Mouse (Mus musculus): ENCODE measurements around the gene 1700016C15Rik.
A peak's percentile ranks its signal among the peaks of the same experiment; 100 is the strongest.

Gene 1700016C15Rik

GRCm38 (mm10) chr1:177717057-177717835 lies 12.4 kb upstream of the 1700016C15Rik start:
- peak; percentile 31 for DNase-seq

DNA sequence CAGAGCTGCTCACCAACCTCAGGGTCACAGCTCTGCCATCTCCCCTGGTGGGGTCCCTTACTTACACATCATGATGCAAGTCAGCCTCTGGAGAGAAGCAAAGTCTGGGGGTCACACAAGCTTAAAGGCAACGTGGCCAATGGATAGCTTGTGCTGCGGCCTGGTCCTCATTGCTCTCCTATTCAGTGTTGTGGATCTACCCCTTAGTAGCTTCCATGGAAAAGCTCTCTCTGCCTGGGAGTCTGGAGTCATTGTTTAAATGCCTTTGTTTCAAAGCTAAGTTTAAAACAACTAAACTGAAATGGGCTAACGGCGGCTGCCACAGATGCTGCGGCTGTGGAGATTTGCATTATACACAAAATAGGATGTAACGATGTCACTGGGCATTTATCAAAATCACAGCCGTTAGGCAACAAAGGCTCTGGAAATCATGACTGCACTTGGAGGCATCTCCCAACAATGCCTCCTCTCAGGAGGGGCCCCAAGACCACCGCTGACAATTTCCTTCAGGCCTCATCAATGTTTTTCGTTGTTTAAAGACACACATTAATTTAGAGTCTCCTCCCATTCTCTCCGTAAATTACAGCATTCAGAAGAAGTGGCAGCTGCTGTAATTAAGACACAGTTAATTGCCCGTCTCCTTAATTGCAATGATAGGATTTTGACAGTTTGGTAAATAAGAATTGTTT lies 11.1 kb upstream of the 1700016C15Rik start:
- no peak for DNase-seq

DNA sequence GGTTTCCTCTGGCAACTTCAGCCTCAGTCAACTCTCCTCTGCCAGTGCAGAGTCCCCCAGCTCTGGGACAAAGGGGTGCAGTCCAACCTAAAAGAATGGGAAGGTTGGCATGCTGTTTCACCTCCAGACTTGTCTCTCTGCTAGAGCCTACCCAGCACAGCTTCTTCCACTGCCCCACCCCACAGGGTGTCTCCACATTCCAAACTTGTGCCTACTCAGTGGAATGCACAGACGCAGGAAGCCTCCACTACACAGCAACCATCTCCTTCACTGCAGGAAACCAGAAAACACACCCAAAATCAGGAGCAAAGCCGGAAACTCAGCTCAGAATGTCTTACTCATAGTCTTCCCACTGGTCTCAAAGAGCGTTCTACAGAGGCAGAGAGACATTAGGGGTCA lies 10.6 kb upstream of the 1700016C15Rik start:
- DNase-seq, result no peak

DNA sequence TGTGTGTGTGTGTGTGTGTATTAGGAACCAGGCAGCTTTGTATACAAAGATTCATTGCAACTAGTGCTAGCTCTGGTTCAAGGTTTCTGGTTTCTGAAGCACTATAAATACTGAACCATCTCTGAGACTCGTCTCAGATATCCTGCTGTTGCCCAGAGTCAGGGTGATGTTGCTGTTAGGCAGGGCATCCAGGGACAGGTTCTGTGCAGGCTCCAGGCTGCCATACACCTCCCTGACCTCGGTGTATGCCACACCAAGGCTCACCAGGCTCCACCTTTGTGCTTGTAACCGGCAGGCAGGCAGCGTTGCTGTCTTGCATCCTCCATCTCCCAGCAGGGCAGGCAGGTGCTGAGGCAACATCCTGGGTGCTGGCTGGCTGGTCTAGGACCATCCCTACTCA lies 5.8 kb upstream of the 1700016C15Rik start:
- DNase-seq, result no peak

DNA sequence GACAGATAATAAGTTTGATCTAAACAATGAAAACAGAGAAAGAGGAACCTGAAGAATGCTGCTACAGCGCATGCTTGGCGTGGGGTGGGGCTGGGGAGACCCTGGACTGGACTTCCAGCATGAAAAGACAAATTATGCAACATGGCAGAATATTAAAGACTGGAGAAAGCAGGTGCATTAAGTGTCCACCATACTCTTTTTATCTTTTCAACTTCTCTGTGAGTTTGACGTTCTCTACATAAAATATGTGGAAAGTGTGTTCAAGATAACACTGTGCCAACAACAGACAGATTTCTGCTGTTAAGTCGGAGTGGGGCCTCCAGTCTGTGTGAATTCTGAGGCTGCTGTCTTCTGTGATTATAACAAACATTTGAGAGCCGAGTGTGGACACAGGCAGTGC lies 2.7 kb upstream of the 1700016C15Rik start:
- DNase-seq, result no peak

- no peak for DNase-seq
Measured at GRCm38 (mm10) chr1:177727883-177728525, 1.6 kb upstream of the 1700016C15Rik start.

DNA sequence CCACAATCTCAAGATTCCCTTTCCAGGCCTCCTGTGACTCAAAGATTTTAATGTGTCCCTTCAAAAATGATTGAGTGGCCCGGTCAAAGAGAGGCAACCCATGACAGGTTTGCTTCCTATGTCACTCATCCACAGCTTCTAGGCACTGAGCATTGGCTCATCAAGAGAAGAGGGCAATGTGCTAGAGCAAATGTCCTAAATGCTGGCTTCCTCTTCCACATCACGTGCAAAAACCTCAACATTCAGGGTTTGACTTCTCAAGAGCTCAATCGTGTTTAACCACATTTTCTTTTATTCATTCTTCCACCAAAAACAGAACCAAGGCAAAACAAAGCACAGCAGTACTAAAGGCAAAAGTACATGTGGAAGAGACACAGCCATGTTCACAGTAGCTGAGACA lies 2.4 kb downstream of the 1700016C15Rik start:
- DNase-seq, result no peak

GRCm38 (mm10) chr1:177737505-177738105 lies 8.0 kb downstream of the 1700016C15Rik start:
- DNase-seq, result no peak

DNA sequence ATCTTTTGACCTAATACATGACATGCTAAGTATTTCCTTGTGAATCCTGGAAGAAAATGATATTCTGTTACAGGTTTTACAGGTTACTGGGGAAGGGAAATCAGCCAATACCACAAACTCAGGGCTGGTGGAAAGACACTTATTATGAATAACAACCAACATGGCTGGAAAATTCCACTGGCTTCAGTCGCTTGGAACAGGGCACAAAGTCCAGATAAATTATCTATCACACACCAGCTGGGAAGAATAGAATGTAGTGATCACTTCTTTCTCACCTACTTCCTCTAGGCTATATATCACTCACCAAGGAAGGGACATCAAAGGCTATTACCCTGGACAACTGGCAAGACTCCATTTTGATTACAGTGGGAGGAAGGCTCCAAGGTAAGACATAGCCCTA lies 11.1 kb downstream of the 1700016C15Rik start:
- no peak for DNase-seq

GRCm38 (mm10) chr1:177742119-177742518 lies 12.5 kb downstream of the 1700016C15Rik start:
- no peak for DNase-seq

DNA sequence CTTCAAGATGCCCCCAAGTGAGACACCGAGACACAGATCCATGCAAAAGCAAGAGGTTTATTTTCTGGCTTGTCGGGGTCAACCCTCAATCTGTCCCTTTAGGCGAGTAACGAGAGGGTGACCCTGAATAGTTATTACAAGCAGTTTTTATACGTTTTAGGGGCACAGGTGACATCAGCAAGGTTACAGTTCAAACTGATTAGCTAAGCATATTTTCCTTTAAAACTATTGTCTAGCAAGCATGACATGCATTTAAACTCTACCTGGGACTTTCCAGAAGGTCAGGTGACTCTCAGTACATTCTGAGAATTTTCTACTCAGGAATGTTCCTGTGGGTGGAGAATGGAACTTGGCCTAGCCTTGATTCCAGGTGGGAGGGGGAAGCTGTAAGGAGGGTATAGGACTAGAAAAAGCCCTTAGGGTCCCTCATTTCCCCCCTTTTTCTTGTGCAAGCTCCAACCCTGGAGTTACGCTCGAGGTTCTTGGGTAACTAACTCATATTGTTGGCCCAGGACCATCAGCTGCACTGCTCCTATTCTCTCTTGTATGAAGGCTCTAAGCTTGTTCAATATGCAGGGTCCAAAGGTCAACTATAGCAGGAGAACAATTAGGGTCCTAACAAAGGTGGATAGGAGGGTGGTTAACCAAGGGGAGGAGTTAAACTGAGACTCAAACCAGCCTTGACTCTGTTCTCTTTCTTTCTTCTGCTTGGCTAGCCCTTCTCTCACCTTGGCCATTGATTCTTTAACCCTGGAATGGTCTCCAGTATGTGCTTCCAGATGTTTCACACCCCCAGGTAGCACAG lies 15.1 kb downstream of the 1700016C15Rik start:
- DNase-seq, result no peak

DNA sequence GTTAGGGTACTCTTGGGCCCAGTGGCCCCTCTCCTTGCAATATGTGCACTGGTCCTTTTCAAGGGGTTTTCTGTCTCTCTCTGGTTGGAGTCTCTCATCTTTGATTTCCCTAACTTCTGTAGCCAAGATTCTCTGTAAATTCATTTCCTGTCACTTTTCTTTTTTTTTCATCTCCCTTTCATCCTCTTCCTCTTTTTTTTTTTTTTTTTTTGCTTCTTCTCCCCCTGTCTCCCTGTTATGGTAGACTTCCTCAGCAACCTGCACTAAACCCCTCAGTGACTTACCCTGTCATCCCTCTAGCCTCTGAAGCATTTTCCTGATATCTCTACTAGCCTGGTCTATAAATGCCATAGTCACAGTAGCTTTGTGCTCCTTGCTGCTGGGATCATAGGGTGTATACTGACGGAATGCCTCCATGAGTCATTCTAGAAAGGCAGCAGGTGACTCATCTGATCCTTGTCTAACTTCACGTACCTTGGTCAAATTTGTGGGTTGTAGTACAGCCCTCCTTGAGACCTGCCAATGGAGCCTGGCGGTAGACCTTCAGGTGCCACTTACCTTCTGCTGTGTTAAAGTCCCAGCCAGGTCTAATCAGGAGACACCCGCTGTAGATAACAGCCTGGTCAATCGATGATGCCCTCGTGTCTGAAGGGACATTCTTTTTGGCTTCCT lies 18.4 kb downstream of the 1700016C15Rik start:
- no peak for DNase-seq

DNA sequence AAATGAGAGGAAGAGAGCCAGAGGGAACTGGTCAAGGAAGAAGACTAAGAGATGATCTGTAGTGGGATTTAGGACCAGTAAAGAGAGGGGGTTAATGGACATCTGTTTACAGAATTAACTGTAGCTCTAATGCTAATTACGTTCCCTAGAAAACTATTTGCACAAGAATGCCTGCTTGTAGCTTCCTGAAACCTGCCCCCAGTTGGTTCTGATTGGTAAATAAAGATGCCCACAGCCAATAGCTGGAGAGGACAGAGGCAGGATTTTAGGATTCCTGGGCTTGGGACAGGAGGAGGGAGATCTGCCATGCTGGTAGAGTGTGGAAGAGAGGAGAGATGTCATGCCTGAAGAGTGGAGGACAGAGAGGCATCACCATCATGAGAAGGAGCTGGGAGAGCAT lies 23.9 kb downstream of the 1700016C15Rik start:
- DNase-seq, result no peak

DNA sequence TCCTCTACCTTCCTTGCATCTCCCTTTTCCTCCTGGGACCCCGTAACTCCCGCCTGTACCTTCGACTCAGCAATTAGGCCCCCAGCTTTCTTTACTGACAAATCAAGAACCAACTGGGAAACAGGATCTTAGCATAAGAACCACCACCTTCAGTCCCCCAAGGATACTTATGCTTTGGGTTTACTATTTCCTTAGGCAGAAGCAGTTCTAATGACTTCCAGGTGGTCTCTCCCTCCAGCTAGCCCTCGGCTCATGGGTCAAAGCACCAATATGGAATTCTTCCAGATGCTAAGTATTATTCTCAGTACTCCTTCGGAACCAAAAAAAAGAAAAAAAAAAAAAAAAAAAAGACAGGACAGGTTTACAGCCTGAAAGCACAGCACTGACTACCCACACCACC lies 27.6 kb downstream of the 1700016C15Rik start:
- no peak for DNase-seq

DNA sequence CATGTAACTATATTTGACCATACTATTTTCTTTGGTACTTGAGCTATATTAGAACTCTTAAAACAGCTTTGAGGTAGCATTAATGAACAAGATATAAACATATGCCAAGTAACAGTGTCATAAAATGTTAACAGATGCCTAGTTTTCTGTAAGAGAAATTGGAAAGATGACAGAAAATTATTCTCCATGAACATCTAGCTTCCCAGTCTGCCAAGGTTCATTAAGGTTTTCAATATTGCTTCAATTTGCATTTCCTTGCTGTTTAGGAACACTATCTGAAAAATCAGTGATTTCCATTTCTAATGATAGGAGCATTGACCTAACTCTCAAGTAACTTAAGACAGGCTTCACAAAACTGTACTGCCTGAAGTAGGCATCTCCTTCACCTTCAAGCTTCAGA lies 39.3 kb downstream of the 1700016C15Rik start:
- DNase-seq, result no peak

GRCm38 (mm10) chr1:177777397-177777796 lies 47.8 kb downstream of the 1700016C15Rik start:
- no peak for DNase-seq

- no peak for DNase-seq
Measured at GRCm38 (mm10) chr1:177792835-177793234, 63.2 kb downstream of the 1700016C15Rik start.

DNA sequence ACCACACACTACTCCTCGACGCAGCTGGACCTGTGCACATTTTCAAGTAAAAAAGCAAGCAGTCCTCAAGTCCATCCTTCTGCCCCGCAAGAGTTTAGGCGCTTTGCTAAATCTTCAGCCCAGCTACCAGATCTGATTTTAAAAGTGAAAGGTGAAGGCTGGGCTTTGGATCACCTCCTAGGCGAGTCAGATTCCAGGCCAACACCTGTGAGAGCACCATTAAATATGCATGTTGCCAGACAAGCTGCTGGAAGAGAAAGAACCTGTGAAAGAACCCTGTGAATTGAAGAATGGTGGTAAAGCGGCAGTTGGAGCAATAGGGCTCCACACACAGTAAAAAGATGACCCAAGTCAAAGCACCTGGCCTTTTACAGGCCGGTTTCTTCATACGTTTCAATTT lies 65.3 kb downstream of the 1700016C15Rik start:
- DNase-seq, result no peak

GRCm38 (mm10) chr1:177795421-177796192 lies 66.0 kb downstream of the 1700016C15Rik start:
- peak; percentile 36 for DNase-seq

DNA sequence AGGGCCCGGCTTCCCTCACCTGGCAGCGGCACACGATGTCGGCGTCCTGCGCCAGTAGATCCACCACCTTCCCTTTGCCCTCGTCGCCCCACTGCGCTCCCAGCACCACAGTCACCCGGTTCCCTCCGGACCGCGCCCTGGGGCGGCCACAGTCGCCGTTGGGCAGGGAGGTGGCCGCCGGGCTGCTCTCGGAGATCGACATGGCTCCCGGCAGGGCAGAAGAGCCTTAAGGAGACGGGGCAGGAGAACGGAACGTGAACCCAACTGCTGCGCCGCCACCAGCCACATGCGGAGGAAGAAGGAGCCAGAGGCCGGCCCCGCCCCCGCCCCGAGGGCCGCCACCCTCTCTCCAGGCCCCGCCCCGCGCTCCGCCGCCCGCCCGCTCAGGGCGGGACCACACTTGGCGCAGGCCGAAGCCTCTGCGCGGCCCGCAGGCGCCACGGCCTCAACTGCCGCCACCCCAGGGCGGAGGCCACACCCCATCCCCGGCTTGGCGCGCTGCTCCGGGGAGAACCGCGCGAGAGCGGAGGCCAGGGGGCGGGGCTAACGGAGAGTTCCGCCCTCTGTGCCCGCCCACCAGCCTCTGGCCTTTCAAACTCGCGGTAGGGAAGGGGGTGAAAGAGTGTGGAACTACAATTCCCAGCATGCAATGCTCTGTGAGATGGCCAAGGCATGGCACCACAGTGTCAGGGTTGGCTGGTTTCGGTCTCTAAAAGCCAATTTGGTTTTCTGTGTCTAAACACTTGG lies 66.8 kb downstream of the 1700016C15Rik start, which contains the start of gene Adss:
Adss (minus strand) TSS at position 319 of the 747 bp plus-strand sequence.
- DNase-seq, result peak; percentile 97
